Mouse (Mus musculus): Measurements from ENCODE around the gene Upk1b. TPM values are rescaled to one million over a fixed set of nuclear protein-coding genes. Genes with fewer than 3 reads are reported as not detected.

The Upk1b gene
- polyA plus RNA-seq, 1 experiment, result 1.4 TPM

- Histone ChIP-seq H3K4me3 (ENCODE audit: extremely low read depth, insufficient read depth, insufficient read length) (no peak overlapping the region), H3K36me3 (ENCODE audit: control insufficient read depth, insufficient read depth, low read length) (no peaks in the 10 kb centered on the region), H3K27me3 (ENCODE audit: control insufficient read depth, insufficient read depth, low read length) (no peaks in the 10 kb centered on the region), H3K27ac (ENCODE audit: insufficient read depth, low read length) (no peak overlapping the region), H3K4me1 (ENCODE audit: control insufficient read depth, insufficient read depth, insufficient read length) (peaks cover 3% of the 10 kb centered on the region; the same call in 1 of the 2 replicates)
- TF ChIP-seq CTCF (IDR thresholded peaks at IDR 0.05; ENCODE audit: extremely low read depth, insufficient read depth, insufficient read length, insufficient replicate concordance) (no peak), POLR2A (IDR thresholded peaks at IDR 0.05; ENCODE audit: low read depth, low read length) (no peak)
- WGBS, result 86% methylated on average over 3 of the region's 3 CpGs
- no peak for DNase-seq (ENCODE audit: low read depth in 1 of 2, low spot score in 2 of 2)
Measured at GRCm38 (mm10) chr16:38789966-38790365, 10.2 kb downstream of the Upk1b start.

DNA sequence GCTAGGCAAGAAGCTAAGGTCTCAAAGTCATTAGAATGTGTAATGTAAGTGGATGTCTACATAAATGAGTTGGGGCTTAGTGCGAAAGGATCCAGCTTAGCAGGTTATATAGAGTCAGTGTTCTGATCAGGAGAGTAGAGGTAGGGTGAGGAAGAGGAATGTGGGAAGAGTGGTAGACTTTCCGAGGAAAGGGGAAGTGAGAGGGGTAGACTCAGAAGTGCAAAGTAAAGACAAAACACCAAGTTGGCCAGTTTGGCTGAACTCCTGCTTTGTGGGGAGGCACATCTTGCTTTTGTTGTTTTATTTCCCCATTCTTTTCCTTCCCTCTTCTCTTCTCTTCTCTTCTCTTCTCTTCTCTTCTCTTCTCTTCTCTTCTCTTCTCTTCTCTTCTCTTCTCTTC lies 11.1 kb downstream of the Upk1b start:
- no peak for TF ChIP-seq POLR2A (IDR thresholded peaks at IDR 0.05; ENCODE audit: low read depth, low read length)
- no peak for TF ChIP-seq CTCF (IDR thresholded peaks at IDR 0.05; ENCODE audit: extremely low read depth, insufficient read depth, insufficient read length, insufficient replicate concordance)
- no peak for DNase-seq (ENCODE audit: low read depth in 1 of 2, low spot score in 2 of 2)
- 51% methylated on average over 2 of the region's 2 CpGs for WGBS
- Histone ChIP-seq H3K4me1 (ENCODE audit: control insufficient read depth, insufficient read depth, insufficient read length) (peaks cover 3% of the 10 kb centered on the region; the same call in 1 of the 2 replicates), H3K36me3 (ENCODE audit: control insufficient read depth, insufficient read depth, low read length) (no peaks in the 10 kb centered on the region), H3K4me3 (ENCODE audit: extremely low read depth, insufficient read depth, insufficient read length) (no peak overlapping the region), H3K27me3 (ENCODE audit: control insufficient read depth, insufficient read depth, low read length) (no peaks in the 10 kb centered on the region), H3K27ac (ENCODE audit: insufficient read depth, low read length) (no peak overlapping the region)

DNA sequence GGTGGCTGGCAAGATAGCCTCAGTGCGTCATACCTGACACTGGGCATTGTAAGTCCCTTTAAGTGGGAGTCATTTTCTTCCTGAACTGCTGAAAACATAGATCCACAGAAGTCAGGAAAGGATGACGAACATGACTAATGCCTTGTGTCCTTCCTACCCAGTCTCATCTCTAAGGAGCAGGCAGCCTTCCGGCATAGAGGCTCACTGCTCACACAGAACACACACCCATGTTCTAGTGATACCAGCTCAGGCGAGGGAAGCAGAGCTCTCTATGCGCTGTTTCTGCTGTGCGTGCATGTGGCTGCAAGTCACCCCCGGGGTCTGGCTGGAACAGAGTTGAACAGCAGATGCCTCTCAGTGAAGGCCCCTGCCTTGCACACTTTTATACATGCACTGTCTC lies 14.8 kb downstream of the Upk1b start:
- Histone ChIP-seq H3K4me1 (ENCODE audit: control insufficient read depth, insufficient read depth, insufficient read length) (no peaks in the 10 kb centered on the region), H3K36me3 (ENCODE audit: control insufficient read depth, insufficient read depth, low read length) (no peaks in the 10 kb centered on the region), H3K27me3 (ENCODE audit: control insufficient read depth, insufficient read depth, low read length) (no peaks in the 10 kb centered on the region), H3K27ac (ENCODE audit: insufficient read depth, low read length) (no peak overlapping the region), H3K4me3 (ENCODE audit: extremely low read depth, insufficient read depth, insufficient read length) (no peak overlapping the region)
- WGBS, result 93% methylated on average over 7 of the region's 7 CpGs
- no peak for DNase-seq (ENCODE audit: low read depth in 1 of 2, low spot score in 2 of 2)
- TF ChIP-seq CTCF (IDR thresholded peaks at IDR 0.05; ENCODE audit: extremely low read depth, insufficient read depth, insufficient read length, insufficient replicate concordance) (no peak), POLR2A (IDR thresholded peaks at IDR 0.05; ENCODE audit: low read depth, low read length) (no peak)

- Histone ChIP-seq H3K4me1 (ENCODE audit: control insufficient read depth, insufficient read depth, insufficient read length) (no peaks in the 10 kb centered on the region), H3K36me3 (ENCODE audit: control insufficient read depth, insufficient read depth, low read length) (no peaks in the 10 kb centered on the region), H3K4me3 (ENCODE audit: extremely low read depth, insufficient read depth, insufficient read length) (no peak overlapping the region), H3K27me3 (ENCODE audit: control insufficient read depth, insufficient read depth, low read length) (no peaks in the 10 kb centered on the region), H3K27ac (ENCODE audit: insufficient read depth, low read length) (no peak overlapping the region)
- DNase-seq (ENCODE audit: low read depth in 1 of 2, low spot score in 2 of 2), result no peak
- TF ChIP-seq POLR2A (IDR thresholded peaks at IDR 0.05; ENCODE audit: low read depth, low read length) (no peak), CTCF (IDR thresholded peaks at IDR 0.05; ENCODE audit: extremely low read depth, insufficient read depth, insufficient read length, insufficient replicate concordance) (no peak)
- WGBS, result 69% methylated on average over 2 of the region's 2 CpGs
Measured at GRCm38 (mm10) chr16:38782524-38783067, 17.5 kb downstream of the Upk1b start.

DNA sequence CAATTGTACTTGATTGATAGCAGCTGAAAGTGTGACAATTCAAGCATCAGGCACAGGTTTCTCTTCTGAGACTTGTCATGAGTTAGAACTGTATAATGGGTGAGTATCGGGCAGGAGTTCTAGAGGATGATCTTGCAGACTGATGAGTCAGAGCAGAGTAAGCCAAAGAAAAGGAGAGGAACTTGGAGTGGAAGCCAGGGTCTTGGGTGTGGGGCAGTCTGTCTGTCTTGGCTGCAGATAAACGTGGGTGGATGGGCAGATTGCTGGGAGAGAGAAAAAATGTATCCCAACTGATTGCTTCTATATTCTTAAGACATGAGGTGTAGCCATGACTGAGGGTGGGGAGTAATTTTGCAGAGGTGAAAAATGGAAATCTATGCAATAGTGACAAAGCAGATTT lies 18.2 kb downstream of the Upk1b start:
- 60% methylated on average over 2 of the region's 2 CpGs for WGBS
- no peaks in the 10 kb centered on the region for H3K36me3 ChIP-seq (ENCODE audit: control insufficient read depth, insufficient read depth, low read length)
- no peak for TF ChIP-seq CTCF (IDR thresholded peaks at IDR 0.05; ENCODE audit: extremely low read depth, insufficient read depth, insufficient read length, insufficient replicate concordance)
- no peak for TF ChIP-seq POLR2A (IDR thresholded peaks at IDR 0.05; ENCODE audit: low read depth, low read length)
- DNase-seq (ENCODE audit: low read depth in 1 of 2, low spot score in 2 of 2), result no peak
- no peak overlapping the region for H3K27ac ChIP-seq (ENCODE audit: insufficient read depth, low read length)
- H3K4me3 ChIP-seq (ENCODE audit: extremely low read depth, insufficient read depth, insufficient read length), result no peak overlapping the region
- no peaks in the 10 kb centered on the region for H3K27me3 ChIP-seq (ENCODE audit: control insufficient read depth, insufficient read depth, low read length)
- H3K4me1 ChIP-seq (ENCODE audit: control insufficient read depth, insufficient read depth, insufficient read length), result no peaks in the 10 kb centered on the region

DNA sequence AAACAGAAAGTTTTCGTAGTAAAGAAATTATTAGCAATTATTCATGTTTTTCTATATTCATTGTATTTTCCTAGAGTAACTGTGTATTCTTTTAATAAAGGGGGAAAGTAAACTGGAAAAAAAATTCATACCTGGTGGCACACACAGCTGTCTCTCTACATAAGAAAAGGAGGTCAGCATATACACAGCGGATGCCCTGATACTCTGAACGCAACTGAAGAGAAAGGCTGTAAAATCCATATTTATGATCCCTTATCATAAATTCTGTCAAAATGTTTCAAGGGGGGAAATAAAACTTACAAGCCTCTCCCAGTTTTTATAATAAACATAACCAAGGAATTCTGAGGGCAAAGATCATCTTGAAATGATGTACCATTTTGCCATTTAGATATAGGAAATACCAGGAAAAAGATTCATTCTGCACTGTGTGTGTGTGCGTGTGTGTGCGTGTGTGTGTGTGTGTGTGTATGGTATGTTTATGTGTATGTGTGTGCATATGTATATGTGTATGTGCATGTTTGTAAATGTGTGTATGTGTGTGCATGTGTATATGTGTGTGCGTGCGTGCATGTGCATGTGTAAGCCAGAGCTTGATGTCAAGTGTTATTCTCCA lies 19.1 kb downstream of the Upk1b start:
- no peaks in the 10 kb centered on the region for H3K4me1 ChIP-seq (ENCODE audit: control insufficient read depth, insufficient read depth, insufficient read length)
- no peaks in the 10 kb centered on the region for H3K36me3 ChIP-seq (ENCODE audit: control insufficient read depth, insufficient read depth, low read length)
- no peaks in the 10 kb centered on the region for H3K27me3 ChIP-seq (ENCODE audit: control insufficient read depth, insufficient read depth, low read length)
- H3K4me3 ChIP-seq (ENCODE audit: extremely low read depth, insufficient read depth, insufficient read length), result no peak overlapping the region
- TF ChIP-seq POLR2A (IDR thresholded peaks at IDR 0.05; ENCODE audit: low read depth, low read length) (no peak), CTCF (IDR thresholded peaks at IDR 0.05; ENCODE audit: extremely low read depth, insufficient read depth, insufficient read length, insufficient replicate concordance) (no peak)
- WGBS, result 92% methylated on average over 7 of the region's 7 CpGs
- no peak overlapping the region for H3K27ac ChIP-seq (ENCODE audit: insufficient read depth, low read length)
- no peak for DNase-seq (ENCODE audit: low read depth in 1 of 2, low spot score in 2 of 2)

DNA sequence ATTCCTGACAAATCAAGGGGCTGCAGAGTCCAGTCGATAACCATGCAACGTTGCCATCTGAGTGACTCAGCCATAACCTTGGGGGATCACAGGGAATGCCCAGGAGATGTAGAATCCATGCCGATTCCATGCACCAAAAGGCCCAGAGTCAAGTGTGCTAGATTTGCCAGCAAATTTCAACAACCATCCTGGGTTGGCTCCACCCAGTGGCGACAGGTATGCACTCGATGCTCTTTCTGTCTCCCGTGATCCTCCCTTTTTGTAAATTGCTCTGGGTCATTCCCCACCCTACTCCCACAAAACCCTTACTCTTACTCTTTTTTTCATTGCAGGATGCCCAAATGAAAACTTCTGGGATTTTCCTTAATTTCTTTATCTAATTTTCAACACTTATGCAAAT lies 23.8 kb downstream of the Upk1b start:
- Histone ChIP-seq H3K27ac (ENCODE audit: insufficient read depth, low read length) (no peak overlapping the region), H3K27me3 (ENCODE audit: control insufficient read depth, insufficient read depth, low read length) (no peaks in the 10 kb centered on the region), H3K36me3 (ENCODE audit: control insufficient read depth, insufficient read depth, low read length) (no peaks in the 10 kb centered on the region), H3K4me3 (ENCODE audit: extremely low read depth, insufficient read depth, insufficient read length) (no peak overlapping the region), H3K4me1 (ENCODE audit: control insufficient read depth, insufficient read depth, insufficient read length) (no peaks in the 10 kb centered on the region)
- TF ChIP-seq CTCF (IDR thresholded peaks at IDR 0.05; ENCODE audit: extremely low read depth, insufficient read depth, insufficient read length, insufficient replicate concordance) (no peak), POLR2A (IDR thresholded peaks at IDR 0.05; ENCODE audit: low read depth, low read length) (no peak)
- no peak for DNase-seq (ENCODE audit: low read depth in 1 of 2, low spot score in 2 of 2)
- WGBS, result 73% methylated on average over 6 of the region's 6 CpGs
